Mouse (Mus musculus) bone marrow, adult 2 months (tissue): ENCODE data around the gene Grik4.

Experiments
- CTCF ChIP-seq: fragments of 200-500 bp; IDR thresholded peaks from 2 replicates; pipeline ENCODE4 v1.5.1; 2011; ENCODE audit warnings: low read length, control low read depth; ENCODE audit not compliant: control insufficient read depth, insufficient read depth
- POLR2A ChIP-seq: fragments of 200-500 bp; IDR thresholded peaks from 2 replicates; pipeline ENCODE4 v1.6.1; 2011; ENCODE audit warnings: low read depth, mild to moderate bottlenecking, control low read depth, low read length, borderline replicate concordance; ENCODE audit not compliant: control insufficient read depth

GRCm38 (mm10) chr9:42913201-42913600 lies 31.1 kb downstream of the Grik4 start:
- no peak for TF ChIP-seq CTCF
- no peak for TF ChIP-seq POLR2A
